18 mouse cellular contexts compared by ENCODE assay signal in genomic region chr11:97112519-97113125, GRCm38 (mm10). TPM values are rescaled to one million over a fixed set of nuclear protein-coding genes. Genes with fewer than 3 reads are reported as not detected.
"Had no signal": no experiment of that assay in that cellular context is flagged by ENCODE, and none has a peak within 500 bp of the region (broad histone marks: within the 10 kb centered on the region; RNA-seq: fewer than 3 reads in every experiment).

No protein-coding gene starts in this region.

- ATAC-seq: lung, postnatal 0 days; midbrain, embryonic 15.5 days had no signal

- H3K9me3 ChIP-seq: limb, embryonic 13.5 days; midbrain, embryonic 15.5 days; neural tube, embryonic 15.5 days; stomach, embryonic 15.5 days had no signal

- H3K36me3 ChIP-seq: limb, embryonic 13.5 days; midbrain, embryonic 15.5 days; neural tube, embryonic 15.5 days; stomach, embryonic 15.5 days had no signal

- H3K27ac ChIP-seq: layer of hippocampus, adult 2 months; limb, embryonic 13.5 days; liver, embryonic 14.5 days; midbrain, embryonic 15.5 days; neural tube, embryonic 15.5 days; stomach, embryonic 15.5 days had no signal

- H3K4me3 ChIP-seq: layer of hippocampus, adult 2 months; limb, embryonic 13.5 days; midbrain, embryonic 15.5 days; neural tube, embryonic 15.5 days; stomach, embryonic 15.5 days had no signal

- DNase-seq: kidney, adult 18-20 months; kidney, postnatal 10 days; kidney, postnatal 4 days; left cerebral cortex, postnatal 4 days; lung, adult 2 months; lung, postnatal 4 days; right cerebral cortex, adult 18-20 months; right cerebral cortex, postnatal 25 days; thymus, adult 2 months; thymus, postnatal 25 days had no signal

RNA-seq across cellular contexts. Expression of gene Tbx21, which starts 2.5 kb away (rescaled TPM):
- polyA plus RNA-seq: kidney, embryonic 14.5 days; stomach, embryonic 15.5 days had no signal
